Mouse (Mus musculus) spleen, adult 18-20 months (tissue): ENCODE results near the gene Ccdc116.
A peak's percentile ranks its signal among the peaks of the same experiment; 100 is the strongest.

Experiments
- DNase-seq, 2 experiments: peaks; one replicate each; pipeline ENCODE4 v3.0.0; 2022; ENCODE audit warnings: mixed read lengths in 2 of 2

Gene Ccdc116

DNA sequence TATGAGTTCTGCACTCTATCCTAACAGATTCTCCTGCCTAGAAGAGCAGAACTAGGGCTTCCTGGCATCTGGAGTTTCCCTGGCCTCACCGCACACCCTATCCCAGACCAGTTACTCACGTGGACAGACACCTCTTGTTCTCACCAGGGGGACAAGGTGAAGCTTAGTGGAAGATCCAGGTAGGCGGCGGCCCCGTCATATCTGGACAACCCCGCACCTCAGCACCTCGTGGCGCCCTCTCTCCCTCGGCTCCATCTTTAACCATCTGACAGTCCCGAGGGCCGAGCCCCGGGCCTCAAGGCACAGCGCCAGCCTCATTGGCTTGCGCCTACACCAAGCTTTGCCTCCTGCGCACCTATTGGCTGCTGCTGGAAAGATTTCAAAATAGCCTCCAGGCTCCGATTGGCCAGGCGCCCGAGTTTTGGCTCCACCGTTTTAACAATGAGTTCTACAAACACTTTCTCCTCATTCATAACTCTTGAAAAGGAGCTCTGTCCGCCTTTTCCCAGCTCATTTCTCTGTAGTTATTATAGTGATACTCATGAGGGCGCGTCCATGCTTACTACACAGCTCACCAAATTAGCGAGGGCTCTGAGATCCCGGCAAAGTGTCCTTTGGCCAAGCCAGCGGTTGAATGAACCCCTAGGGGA lies 22.0 kb downstream of the Ccdc116 start, which contains the start of gene 2610318N02Rik:
TSS of gene 2610318N02Rik (minus strand) at position 297 of the 650 bp plus-strand sequence.
- peak; percentile 56 to 59 for DNase-seq

DNA sequence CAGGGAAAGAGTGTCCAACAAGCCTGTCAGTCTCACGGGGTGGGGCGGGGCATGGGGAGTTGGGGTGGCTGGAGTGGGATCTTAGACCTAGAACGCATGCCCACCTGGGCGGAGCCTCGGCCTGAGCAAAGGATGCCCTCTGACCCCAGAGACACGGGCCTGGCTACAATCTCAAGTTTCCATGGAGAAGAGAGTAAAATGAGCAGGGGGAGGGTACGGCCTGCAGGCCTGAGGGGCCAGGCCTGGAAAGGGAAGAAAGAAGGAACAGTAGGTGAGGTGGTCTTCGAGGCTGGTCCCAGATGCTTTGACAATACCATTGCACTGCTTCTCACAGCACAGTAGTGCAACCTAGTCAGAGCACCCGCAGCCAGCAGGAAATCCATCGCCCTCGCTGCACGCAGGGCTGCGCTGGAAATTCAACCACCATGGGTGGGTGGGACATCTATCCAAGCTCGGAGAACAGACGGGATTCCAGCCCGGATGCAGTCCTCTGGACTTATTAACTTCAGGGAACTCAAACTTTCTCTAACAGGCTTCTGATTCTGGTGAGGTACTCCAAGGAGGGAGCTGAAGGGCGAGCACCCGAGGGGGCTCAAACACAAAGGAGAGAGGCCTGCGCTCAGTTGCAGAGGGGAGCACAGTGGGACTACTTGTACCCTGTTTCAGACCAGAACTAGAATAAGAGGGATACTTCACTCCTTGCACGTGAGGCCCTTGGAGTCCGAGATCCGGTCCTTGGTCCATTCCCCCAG lies 22.7 kb downstream of the Ccdc116 start:
- DNase-seq: no peak

DNA sequence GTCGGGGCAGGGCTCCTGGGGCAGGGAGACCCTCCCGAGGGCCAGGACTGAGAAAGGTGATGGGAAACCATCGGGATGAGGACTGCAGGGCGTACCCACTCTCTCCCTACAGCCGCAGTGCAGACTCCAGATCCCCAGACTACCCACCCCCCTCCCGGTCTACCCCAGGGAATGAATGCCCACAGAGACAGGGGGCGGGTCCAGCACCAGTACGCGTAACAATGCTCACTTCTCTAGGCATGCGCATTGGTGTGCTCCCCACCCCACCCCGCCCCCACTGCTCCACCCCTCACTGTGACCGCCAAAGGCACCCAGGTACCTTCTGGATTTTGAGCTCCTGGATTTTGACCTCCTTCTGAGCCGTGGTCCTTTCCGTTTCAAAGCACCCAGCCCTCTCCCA lies 25.5 kb downstream of the Ccdc116 start:
- DNase-seq: no peak

DNA sequence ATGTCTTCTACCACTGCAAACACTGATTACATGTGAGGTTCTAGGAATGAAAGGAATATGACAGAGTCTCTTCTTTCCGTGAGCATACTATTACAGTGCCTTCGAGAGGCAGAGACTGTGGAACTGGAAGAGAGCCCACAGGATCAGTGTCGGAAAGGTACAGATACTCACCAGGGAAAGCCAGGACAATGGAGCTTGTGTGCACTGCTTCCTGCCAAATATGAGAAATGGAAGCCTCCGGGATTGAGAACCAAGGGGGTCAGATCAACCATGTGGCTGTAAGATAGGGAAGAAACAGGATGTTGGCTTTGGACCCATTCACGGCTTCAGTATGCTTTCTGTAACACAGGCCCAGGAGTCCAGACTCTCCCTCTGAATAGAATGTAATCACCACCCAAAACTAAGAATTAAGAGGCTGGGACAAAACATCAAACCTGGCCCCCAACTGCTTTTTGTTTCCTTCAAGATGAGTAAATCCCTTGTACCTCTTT lies 29.7 kb downstream of the Ccdc116 start:
- no peak for DNase-seq

DNA sequence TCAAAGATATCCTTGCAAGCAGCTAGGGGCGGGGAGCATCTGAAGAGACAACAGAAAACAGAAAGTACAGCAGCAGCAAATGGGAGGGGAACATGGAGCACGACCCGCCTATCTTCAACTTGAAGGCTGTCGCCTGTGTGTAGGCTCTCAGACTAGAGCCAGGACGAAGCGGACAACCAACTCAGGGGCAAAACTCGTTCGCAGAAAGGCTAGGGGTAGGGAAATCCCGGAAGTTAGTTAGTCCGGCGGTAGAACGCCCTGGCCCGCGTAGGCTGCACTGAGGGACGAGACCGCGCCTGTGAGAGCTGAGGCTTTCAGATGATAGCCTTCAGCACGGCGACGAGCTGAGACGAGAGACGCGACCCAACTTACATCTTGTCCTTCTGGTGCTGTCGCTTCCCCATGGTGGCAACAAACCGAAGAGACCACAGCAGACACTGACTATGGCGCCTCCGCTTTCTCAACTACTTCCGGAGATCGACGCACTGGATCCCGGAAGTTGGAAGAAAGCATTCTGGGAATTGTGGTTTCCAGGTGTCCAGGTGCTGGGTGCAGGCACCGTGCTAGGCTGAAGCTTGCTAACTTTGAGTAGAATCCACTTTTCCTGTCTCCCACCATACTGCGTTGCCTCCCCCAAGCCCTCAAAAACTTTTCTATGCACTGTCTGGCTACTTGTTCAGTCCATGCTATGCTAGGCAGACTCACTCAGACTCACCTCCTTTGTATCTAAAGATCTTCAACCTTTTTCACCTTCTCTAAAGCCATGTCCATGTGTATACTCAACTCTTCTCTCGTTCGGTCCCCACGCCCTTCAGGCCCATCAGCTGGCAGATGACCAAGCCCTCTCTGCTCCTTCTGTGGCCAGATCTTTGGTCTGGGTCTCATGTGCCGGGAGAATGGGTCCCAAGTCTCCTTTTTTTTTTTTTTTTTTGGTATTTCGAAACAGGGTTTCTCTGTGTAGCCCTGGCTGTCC lies 36.0 kb downstream of the Ccdc116 start, which contains the start of gene Ppil2:
TSS of gene Ppil2 (minus strand) at position 487 of the 973 bp plus-strand sequence.
- peak; percentile 48 to 60 for DNase-seq

DNA sequence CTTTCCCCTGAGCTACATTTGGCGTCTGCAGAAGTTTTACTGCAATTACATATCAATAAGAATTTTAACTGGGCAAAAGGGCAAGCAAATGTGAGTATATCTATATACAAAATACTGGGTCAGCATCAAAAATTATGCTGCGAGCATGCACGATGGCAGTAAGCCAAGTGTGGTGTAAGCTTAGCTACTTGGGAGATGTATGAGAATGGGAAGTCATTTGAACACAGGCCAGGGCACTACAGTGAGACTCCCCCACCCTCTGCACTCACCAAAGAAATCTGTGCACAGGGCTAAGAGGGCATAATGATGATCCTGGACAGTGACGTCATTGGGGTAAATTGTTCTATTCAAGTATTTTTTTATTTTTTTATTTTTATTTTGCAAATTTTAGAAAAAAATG lies 42.4 kb downstream of the Ccdc116 start:
- no peak for DNase-seq

DNA sequence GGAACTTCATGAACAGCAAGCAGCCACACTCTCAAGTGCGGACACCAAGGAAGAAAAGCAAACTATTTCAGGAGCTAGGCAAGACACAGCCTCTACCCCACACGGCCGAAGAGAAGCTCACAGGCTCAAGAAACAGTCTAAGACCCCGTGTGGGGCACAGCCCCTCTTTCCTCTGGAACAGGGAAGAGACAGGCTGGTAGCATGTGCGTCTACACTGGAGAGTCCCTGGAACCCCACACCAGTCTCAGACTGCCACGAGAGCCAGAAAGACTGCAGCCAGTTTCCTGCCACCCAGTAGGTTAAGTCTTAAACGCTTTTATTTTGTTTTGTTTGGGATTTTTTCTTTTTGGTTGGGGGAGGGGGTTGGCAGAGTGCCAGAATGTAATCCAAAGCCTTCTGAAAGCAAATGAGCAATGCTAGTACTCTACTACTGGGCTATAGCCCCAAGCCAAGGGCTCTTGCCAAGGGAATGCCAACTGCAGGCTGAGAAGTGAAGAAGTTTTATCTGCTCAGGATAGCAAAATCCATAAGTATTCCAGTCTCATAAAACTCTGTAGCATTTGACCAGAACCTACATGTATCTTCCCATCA lies 44.3 kb downstream of the Ccdc116 start:
- no peak for DNase-seq

DNA sequence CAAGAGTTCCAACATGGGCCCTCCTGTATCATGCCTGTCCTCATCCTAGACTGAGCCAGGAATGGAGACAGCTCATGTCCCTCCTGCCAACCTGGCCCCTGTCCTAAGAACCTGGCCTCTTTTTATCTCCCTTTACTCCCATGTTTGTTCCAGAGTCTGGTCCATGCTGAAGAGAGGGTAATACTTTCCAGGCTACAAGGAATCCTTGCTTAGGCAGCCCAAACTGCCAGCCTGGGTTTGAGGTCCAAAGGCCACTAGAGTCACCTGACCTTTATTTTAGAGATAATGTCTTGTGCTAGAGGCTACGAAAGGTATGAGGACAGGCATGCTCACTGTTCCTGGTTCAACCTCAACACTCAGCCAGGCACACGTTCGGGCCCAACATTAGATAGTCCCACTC lies 50.1 kb downstream of the Ccdc116 start:
- DNase-seq: no peak
